Mouse (Mus musculus): ENCODE results near the gene Gab1. TPM values are rescaled to one million over a fixed set of nuclear protein-coding genes. Genes with fewer than 3 reads are reported as not detected.

The Gab1 gene
- polyA plus RNA-seq, 1 experiment from 2014 or later: 4.2 TPM

GRCm38 (mm10) chr8:80873723-80874427, 6.4 kb downstream of the Gab1 start:
- no peak for DNase-seq (ENCODE audit: low spot score)

DNA sequence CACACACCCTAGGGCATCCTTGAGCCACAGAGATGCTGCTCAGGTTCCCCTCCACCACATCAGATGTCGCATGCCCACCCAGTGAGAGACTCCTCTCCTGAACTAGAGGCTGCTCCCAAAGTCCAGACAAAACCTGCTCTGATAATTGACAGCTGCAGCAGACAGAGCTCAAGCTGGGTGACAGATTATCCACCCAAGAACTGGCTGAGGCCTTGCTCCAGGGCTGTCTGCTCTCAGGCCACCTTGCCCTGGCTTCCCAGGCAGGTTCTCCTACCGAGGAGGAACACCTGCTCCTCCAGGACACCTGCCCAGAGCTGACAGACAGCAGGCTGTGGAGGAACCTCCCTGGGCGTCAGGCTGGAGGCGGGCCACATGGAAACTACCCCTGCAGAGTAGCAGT, 7.6 kb downstream of the Gab1 start:
- DNase-seq (ENCODE audit: low spot score): no peak

- DNase-seq (ENCODE audit: low spot score): no peak
Observed at GRCm38 (mm10) chr8:80871400-80871799, 8.9 kb downstream of the Gab1 start.

DNA sequence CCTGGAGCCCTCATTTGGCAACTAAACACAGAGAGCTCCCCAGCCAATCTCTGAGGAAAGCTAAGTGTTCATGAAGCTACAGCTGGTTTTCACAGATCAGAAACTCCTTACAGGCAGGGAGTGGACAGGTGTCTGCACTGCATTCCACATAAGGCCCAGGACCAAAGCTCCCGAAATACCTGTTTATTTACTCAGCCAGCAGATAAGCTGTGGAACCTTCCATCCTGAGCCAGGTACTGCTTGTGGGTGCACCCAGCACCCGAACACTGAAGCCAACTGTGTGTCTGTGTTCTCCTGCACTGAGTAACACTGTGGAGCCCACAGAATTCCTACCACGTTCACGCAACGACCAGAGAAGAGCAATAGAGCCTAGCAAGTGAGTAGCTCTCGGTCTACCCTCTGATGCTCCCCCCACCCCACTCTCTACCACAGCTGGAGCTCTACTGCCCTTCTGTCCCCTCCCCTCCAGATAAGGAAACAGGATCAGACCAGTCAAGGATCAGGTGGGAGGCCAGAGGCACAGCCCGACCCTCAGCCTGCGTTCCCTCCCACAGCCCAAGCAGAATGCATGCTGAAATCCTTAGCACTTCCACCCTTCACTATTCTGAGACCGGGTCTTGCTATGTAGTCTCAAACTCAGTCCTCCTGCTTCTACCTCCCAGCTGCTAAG, 9.6 kb downstream of the Gab1 start:
- no peak for DNase-seq (ENCODE audit: low spot score)

DNA sequence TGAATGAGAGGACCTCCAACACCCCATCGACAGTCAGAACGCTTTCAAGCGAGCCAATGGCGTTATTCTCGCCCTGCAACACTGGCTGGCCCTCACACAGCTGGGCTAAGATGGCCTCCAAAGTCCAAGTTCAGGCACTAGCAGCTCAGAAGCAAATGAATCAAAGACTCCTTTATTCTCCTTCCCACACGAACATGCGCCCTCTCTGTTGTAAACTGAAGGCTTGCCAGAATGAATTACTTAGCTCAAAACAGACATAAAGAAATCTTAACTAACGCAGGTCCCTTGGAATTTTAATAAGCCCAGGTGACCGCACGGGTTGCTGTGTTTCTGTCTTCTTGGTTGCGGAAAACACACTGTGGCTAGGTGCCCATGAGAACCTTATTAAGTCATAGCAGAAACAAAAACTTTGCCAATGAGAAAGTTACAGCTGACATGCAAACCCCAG, 10.4 kb downstream of the Gab1 start:
- no peak for DNase-seq (ENCODE audit: low spot score)

DNA sequence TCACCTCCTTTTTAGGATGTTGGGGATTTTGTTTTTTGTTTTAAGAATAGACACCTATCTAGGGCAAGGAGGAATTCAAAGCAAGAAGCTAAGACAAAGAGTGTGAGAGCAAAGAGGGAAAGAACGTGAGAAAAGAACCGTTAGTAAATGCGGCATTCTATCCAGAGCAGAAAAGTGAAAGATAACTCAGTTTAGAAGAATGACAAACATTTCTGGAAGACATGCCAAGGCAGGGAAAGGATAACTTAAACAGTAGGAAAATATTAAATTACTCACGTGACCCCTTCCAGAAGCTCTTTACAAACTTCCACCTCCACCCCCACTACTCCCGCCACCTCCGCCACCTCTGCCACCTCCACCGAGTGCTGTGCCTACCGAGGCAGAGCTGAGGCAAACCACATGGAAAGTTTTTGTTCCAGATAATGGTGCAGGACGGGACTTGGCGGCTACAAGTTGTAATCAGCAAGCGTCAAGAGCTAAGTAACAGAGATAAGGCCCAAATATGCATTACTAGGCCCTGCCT, 11.5 kb downstream of the Gab1 start:
- no peak for DNase-seq (ENCODE audit: low spot score)

- no peak for DNase-seq (ENCODE audit: low spot score)
Observed at GRCm38 (mm10) chr8:80868006-80868702, 12.2 kb downstream of the Gab1 start.

GRCm38 (mm10) chr8:80867598-80867997, 12.7 kb downstream of the Gab1 start:
- no peak for DNase-seq (ENCODE audit: low spot score)

- DNase-seq (ENCODE audit: low spot score): no peak
Observed at GRCm38 (mm10) chr8:80865181-80865784, 15.0 kb downstream of the Gab1 start.

- DNase-seq (ENCODE audit: low spot score): no peak
Observed at GRCm38 (mm10) chr8:80863393-80863792, 16.9 kb downstream of the Gab1 start.

GRCm38 (mm10) chr8:80859180-80859775, 21.0 kb downstream of the Gab1 start:
- DNase-seq (ENCODE audit: low spot score): no peak

DNA sequence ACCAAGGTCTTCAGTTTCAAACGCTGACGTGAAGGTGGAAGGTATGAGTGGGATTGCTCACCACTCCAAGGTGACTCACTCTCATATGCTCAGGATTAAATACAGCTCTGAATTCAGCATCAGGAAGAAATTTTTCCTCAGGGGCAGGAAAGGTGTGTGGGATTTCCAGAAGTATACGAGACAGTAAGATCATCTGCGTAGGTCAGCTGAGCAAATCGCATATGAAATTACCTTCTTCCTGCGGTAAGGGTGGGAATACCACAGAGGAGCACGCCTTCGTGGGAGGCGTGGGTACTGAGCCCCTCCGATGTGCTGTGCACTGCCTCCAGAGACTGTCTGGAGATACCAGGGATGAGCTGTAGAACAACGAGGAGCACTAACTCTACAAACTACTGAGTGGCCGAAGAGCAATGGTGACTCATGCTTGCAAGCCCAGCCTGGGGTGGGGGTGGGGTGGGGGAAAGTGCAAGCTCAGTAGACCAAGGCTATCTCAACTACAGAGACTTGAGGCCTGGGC, 22.4 kb downstream of the Gab1 start:
- DNase-seq (ENCODE audit: low spot score): no peak

GRCm38 (mm10) chr8:80857128-80857527, 23.2 kb downstream of the Gab1 start:
- DNase-seq (ENCODE audit: low spot score): no peak

DNA sequence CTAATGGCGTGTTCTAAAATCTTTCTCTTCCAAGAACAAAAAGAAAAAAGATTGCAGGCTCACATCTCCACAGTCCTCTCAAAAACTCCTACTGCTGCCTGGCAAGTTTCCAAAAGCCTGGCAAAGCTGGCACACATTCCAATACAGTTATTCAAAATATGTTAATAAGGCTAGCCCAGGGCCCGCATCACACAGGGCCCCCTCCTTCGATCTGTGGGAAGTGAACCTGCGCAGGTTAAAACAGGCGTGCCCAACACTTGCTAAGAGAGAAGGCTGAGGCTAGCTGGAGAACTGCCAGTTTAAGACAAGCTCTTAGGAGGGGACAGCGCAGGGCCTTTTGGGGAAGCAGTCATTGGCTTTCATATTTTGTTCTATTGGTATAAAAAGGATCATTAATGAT, 23.7 kb downstream of the Gab1 start:
- no peak for DNase-seq (ENCODE audit: low spot score)

- no peak for DNase-seq (ENCODE audit: low spot score)
Observed at GRCm38 (mm10) chr8:80853622-80854021, 26.7 kb downstream of the Gab1 start.

DNA sequence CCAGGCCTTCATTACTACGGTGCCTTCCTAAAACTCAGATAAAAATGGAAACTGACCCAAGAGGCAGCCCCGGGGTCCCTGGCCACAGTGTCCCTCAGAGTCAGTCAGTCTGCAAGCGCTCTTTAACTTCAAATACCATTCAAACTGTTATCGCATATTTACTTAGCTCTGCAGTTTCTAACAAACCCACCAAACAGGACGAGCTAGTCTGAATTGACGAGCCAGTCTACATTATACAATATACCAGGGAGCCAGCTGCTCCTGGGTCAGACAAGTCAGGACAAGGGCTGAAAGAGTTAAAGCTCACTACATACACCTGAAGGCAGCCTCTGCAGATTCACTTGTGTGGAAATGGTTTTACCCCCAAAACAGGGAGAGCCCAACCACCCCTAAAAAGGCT, 27.1 kb downstream of the Gab1 start:
- no peak for DNase-seq (ENCODE audit: low spot score)

DNA sequence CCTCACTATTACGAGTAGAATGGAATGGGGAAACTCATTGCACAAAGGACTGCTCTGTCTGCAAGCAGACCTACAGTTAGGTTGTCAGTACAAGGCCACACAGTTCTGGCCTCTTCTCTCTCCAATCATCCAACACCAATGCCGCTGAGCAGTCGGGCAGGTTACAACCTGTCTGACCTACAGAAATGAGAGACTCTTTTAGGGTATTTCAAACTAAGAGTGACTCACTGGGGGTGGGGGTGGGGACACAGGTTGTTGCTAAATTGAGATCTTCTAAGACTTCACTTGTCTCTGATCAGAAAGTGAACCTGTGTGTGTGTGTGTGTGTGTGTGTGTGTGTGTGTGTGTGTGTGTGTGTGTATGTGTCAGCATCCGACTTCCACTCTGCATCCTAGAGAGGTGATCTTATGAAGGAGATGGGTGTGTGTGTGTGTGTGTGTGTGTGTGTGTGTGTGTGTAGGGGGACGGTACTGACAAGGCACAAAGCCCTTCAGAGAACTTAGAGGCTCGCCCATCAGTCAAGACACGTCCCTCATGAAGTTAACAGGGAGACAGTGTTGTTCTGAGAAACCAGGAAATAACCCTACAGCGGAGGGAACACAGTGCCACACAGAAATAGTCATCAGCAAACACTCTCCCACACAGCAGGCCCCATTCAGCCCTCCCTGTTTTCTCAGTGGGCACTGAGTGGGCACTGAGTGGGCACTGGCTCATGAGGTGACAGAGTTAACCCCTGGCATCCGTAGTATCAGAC, 27.7 kb downstream of the Gab1 start:
- DNase-seq (ENCODE audit: low spot score): no peak

DNA sequence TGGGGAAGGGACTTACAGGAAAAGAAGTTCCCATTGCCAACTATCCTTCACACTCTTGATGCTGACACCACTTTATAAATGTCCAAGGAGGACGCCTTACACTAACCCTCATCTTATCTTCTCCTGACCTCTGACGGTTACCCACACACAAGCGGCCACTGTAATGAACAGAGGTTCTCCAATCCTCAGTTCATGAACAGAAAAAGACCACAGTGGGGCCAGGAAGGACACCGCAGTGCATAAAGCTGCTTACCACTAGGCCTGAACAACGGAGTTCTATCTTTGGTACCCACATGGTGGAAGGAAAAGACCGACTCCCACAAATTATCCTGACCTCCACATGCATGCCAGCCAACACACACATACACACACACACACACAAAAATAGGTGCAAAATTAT, 28.7 kb downstream of the Gab1 start:
- no peak for DNase-seq (ENCODE audit: low spot score)

DNA sequence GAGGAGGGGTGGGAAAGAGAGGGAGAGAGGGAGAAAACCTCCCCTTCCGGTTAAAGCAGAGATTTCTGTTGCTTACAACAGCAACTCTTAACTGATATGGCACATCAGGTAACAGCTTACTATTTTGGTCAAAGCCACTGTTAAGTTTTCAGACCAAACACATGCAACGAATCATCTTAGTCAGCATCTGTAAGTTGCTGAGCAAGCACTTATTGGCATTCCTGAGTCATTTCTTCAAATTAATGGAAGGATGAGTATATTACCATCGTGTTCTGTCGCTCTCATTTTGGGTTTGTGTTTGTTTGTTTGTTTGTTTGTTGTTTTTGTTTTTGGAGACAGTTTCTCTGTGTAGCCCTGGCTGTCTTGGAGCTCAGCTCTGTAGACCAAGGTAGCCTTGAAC, 30.3 kb downstream of the Gab1 start:
- DNase-seq (ENCODE audit: low spot score): no peak

GRCm38 (mm10) chr8:80848631-80849030, 31.7 kb downstream of the Gab1 start:
- no peak for DNase-seq (ENCODE audit: low spot score)
